Mouse (Mus musculus) stomach, embryonic 16.5 days (tissue): ENCODE measurements around the gene Plpp3. TPM values are rescaled to one million over a fixed set of nuclear protein-coding genes. Genes with fewer than 3 reads are reported as not detected.

Source experiments
- ATAC-seq: fragments of 200-750 bp; cut with Nextera tagmentation; 2 replicates; pipeline ENCODE4 v1.8.0; 2017; ENCODE audit warnings: moderate number of reproducible peaks, moderate TSS enrichment; ENCODE audit not compliant: insufficient read depth, low FRiP score
- H3K27ac ChIP-seq: fragments of 300-500 bp; sonication (generic); 2 replicates; pipeline ENCODE4 v1.5.1; 2014; ENCODE audit warnings: low read length
- H3K27me3 ChIP-seq: fragments of 300-500 bp; sonication (generic); 2 replicates; pipeline ENCODE4 v1.6.1; 2014; ENCODE audit warnings: low read length, control low read depth, mixed read lengths; ENCODE audit not compliant: control insufficient read depth, insufficient read depth
- H3K36me3 ChIP-seq: fragments of 300-500 bp; sonication (generic); 2 replicates; pipeline ENCODE4 v1.6.1; 2014; ENCODE audit warnings: low read length; ENCODE audit not compliant: control insufficient read depth, insufficient read depth
- H3K4me1 ChIP-seq: fragments of 300-500 bp; sonication (generic); 2 replicates; pipeline ENCODE4 v1.6.1; 2014; ENCODE audit warnings: low read length, control low read depth, mixed read lengths; ENCODE audit not compliant: control insufficient read depth, insufficient read depth
- H3K4me2 ChIP-seq: fragments of 300-500 bp; sonication (generic); 2 replicates; pipeline ENCODE4 v1.6.1; 2014; ENCODE audit warnings: low read depth, low read length, mixed read lengths
- H3K4me3 ChIP-seq: fragments of 300-500 bp; sonication (generic); replicated peaks from 2 replicates; pipeline ENCODE4 v1.5.1; 2014; ENCODE audit warnings: mild to moderate bottlenecking, low read length
- H3K9ac ChIP-seq: fragments of 300-500 bp; sonication (generic); 2 replicates; pipeline ENCODE4 v1.6.1; 2014; ENCODE audit warnings: low read length
- H3K9me3 ChIP-seq: fragments of 300-500 bp; sonication (generic); replicated peaks from 2 replicates; pipeline ENCODE4 v1.6.1; 2016; ENCODE audit warnings: low read length, control low read depth; ENCODE audit not compliant: control insufficient read depth
- WGBS: fragments of 180-500 bp; shearing (Covaris S2); extraction: QIAGEN DNeasy Blood & Tissue Kit; methylation state at CpG from one replicate; pipeline ENCODE4 v1.1.7; 2014; 5-methylcytosine and 5-hydroxymethylcytosine counted together
- polyA plus RNA-seq: library from polyadenylated mRNA; unstranded; fragments of >200 nt; fragmentation: Nextera tagmentation; extraction: Ambion mirVana; gene quantifications from 2 replicates; pipeline ENCODE4 v1.2.1, GENCODE M21; 2015

Plpp3 gene
- polyA plus RNA-seq, 1 experiment from 2014 or later, result 65.3 TPM

GRCm38 (mm10) chr4:105156281-105156680 lies 866 bp upstream of the Plpp3 start:
- Histone ChIP-seq H3K27me3 (no peaks in the 10 kb centered on the region), H3K4me2 (no peak overlapping the region)
- WGBS, result 71% methylated on average over 7 of the region's 7 CpGs

GRCm38 (mm10) chr4:105156955-105157275 lies 232 bp upstream of the Plpp3 start:
- H3K4me3 ChIP-seq, result peak overlapping the region; percentile 89
- ATAC-seq, result no peak
- H3K27me3 ChIP-seq, result no peaks in the 10 kb centered on the region
- no peaks in the 10 kb centered on the region for H3K36me3 ChIP-seq
- under 1% methylated on average over 4 of the region's 4 CpGs for WGBS
- no peaks in the 10 kb centered on the region for H3K9me3 ChIP-seq
- H3K4me2 ChIP-seq, result peak overlapping the region; percentile 61
- peaks cover 5% of the 10 kb centered on the region for H3K4me1 ChIP-seq
- H3K27ac ChIP-seq, result peak overlapping the region; percentile 98
- H3K9ac ChIP-seq, result peak overlapping the region; percentile 94

More at GRCm38 (mm10) chr4:105156281-105156680, 866 bp upstream of the Plpp3 start:
- no peak overlapping the region for H3K27ac ChIP-seq
- no peak overlapping the region for H3K9ac ChIP-seq
- ATAC-seq, result no peak
- H3K4me3 ChIP-seq, result no peak overlapping the region
- peaks cover 5% of the 10 kb centered on the region for H3K4me1 ChIP-seq
- H3K9me3 ChIP-seq, result no peaks in the 10 kb centered on the region
- H3K36me3 ChIP-seq, result no peaks in the 10 kb centered on the region

- H3K4me1 ChIP-seq, result peaks cover 5% of the 10 kb centered on the region
- H3K9ac ChIP-seq, result peak overlapping the region; percentile 94
- H3K4me2 ChIP-seq, result peak overlapping the region; percentile 61
- ATAC-seq, result peak; percentile 74
- no peaks in the 10 kb centered on the region for H3K36me3 ChIP-seq
- WGBS, result 0% methylated on average over 26 of the region's 26 CpGs
- no peaks in the 10 kb centered on the region for H3K9me3 ChIP-seq
- H3K27me3 ChIP-seq, result no peaks in the 10 kb centered on the region
- peak overlapping the region; percentile 89 for H3K4me3 ChIP-seq
- H3K27ac ChIP-seq, result peak overlapping the region; percentile 98
Observed at GRCm38 (mm10) chr4:105158169-105158555, 1.0 kb downstream of the Plpp3 start.

- 5% methylated on average over 18 of the region's 18 CpGs for WGBS
- no peaks in the 10 kb centered on the region for H3K36me3 ChIP-seq
- H3K4me2 ChIP-seq, result peak overlapping the region; percentile 61
- peaks cover 9% of the 10 kb centered on the region for H3K4me1 ChIP-seq
- peak overlapping the region; percentile 89 for H3K4me3 ChIP-seq
- H3K27me3 ChIP-seq, result no peaks in the 10 kb centered on the region
- peak overlapping the region; percentile 94 for H3K9ac ChIP-seq
- no peak for ATAC-seq
- no peaks in the 10 kb centered on the region for H3K9me3 ChIP-seq
- H3K27ac ChIP-seq, result peak overlapping the region; percentile 98
Observed at GRCm38 (mm10) chr4:105158651-105159530, 1.7 kb downstream of the Plpp3 start.

- peaks cover 12% of the 10 kb centered on the region for H3K4me1 ChIP-seq
- no peaks in the 10 kb centered on the region for H3K27me3 ChIP-seq
- peak overlapping the region; percentile 61 for H3K4me2 ChIP-seq
- WGBS, result 21% methylated on average over 6 of the region's 6 CpGs
- H3K9me3 ChIP-seq, result no peaks in the 10 kb centered on the region
- H3K9ac ChIP-seq, result peak overlapping the region; percentile 94
- ATAC-seq, result no peak
- peak overlapping the region; percentile 89 for H3K4me3 ChIP-seq
- H3K27ac ChIP-seq, result no peak overlapping the region
- H3K36me3 ChIP-seq, result no peaks in the 10 kb centered on the region
Observed at GRCm38 (mm10) chr4:105159531-105159870, 2.4 kb downstream of the Plpp3 start.

- no peak for ATAC-seq
- H3K9ac ChIP-seq, result 0 out of 2 replicates have a peak overlapping the region, but pooled peaks have one; percentile 26
- H3K4me1 ChIP-seq, result peaks cover 12% of the 10 kb centered on the region
- 88% methylated on average over 6 of the region's 6 CpGs for WGBS
- no peaks in the 10 kb centered on the region for H3K36me3 ChIP-seq
- H3K9me3 ChIP-seq, result no peaks in the 10 kb centered on the region
- peak overlapping the region; percentile 61; the same call in 1 of the 2 replicates for H3K4me2 ChIP-seq
- no peaks in the 10 kb centered on the region for H3K27me3 ChIP-seq
- peak overlapping the region; percentile 16; the same call in 1 of the 2 replicates for H3K4me3 ChIP-seq
- no peak overlapping the region for H3K27ac ChIP-seq
Observed at GRCm38 (mm10) chr4:105160470-105160869, 3.3 kb downstream of the Plpp3 start.

GRCm38 (mm10) chr4:105162014-105162413 lies 4.9 kb downstream of the Plpp3 start:
- Histone ChIP-seq H3K27me3 (no peaks in the 10 kb centered on the region), H3K27ac (no peak overlapping the region), H3K9ac (no peak overlapping the region), H3K4me3 (no peak overlapping the region), H3K4me1 (peaks cover 12% of the 10 kb centered on the region), H3K4me2 (no peak overlapping the region), H3K36me3 (no peaks in the 10 kb centered on the region), H3K9me3 (no peaks in the 10 kb centered on the region)
- ATAC-seq, result no peak
- whole genome bisulfite sequencing, result 76% methylated on average over 6 of the region's 6 CpGs

GRCm38 (mm10) chr4:105162676-105163075 lies 5.5 kb downstream of the Plpp3 start:
- no peaks in the 10 kb centered on the region for H3K9me3 ChIP-seq
- H3K4me1 ChIP-seq, result peaks cover 13% of the 10 kb centered on the region
- H3K27me3 ChIP-seq, result no peaks in the 10 kb centered on the region
- no peak overlapping the region for H3K4me2 ChIP-seq
- H3K4me3 ChIP-seq, result no peak overlapping the region
- no peaks in the 10 kb centered on the region for H3K36me3 ChIP-seq
- ATAC-seq, result no peak
- no peak overlapping the region for H3K27ac ChIP-seq
- no peak overlapping the region for H3K9ac ChIP-seq
- WGBS, result 64% methylated on average over 2 of the region's 2 CpGs

- WGBS, result 68% methylated on average over 4 of the region's 4 CpGs
Observed at GRCm38 (mm10) chr4:105163981-105164411, 6.8 kb downstream of the Plpp3 start.

More at GRCm38 (mm10) chr4:105163981-105164411, 6.8 kb downstream of the Plpp3 start:
- no peak overlapping the region for H3K4me3 ChIP-seq
- 0 out of 2 replicates have a peak overlapping the region, but pooled peaks have one; percentile 29 for H3K27ac ChIP-seq
- ATAC-seq, result no peak
- H3K36me3 ChIP-seq, result no peaks in the 10 kb centered on the region
- no peak overlapping the region for H3K9ac ChIP-seq
- H3K9me3 ChIP-seq, result no peaks in the 10 kb centered on the region
- no peak overlapping the region for H3K4me2 ChIP-seq
- H3K27me3 ChIP-seq, result no peaks in the 10 kb centered on the region
- peaks cover 21% of the 10 kb centered on the region for H3K4me1 ChIP-seq
